11 mouse cellular contexts compared by ENCODE assay signal in the genomic region with DNA sequence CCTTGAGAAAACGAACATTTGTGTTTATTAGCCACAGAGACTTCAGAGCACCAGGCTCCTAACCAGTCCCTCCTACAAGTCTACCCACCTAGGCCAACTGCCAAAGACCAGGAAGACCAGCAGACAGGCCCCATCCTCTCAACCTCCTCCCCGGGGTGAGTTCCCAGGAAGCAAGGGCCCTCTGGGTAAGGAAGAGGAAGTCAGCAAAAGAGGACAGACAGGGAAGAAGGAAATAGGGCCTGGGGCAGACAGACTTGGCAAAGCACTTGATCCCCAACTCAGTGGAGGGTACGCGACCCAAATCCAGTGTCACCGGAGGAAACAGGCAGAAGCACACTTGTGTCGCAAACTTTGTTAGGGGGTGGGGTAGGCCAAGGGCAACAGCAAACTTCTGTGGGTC. TPM values are rescaled to one million over a fixed set of nuclear protein-coding genes. Genes with fewer than 3 reads are reported as not detected.
A peak's percentile ranks its signal among the peaks of the same experiment; 100 is the strongest.
DNase-seq lines count a peak whose midpoint lies in the region; ATAC-seq lines count a peak whose summit lies in the region.
"Had no signal": no experiment of that assay in that cellular context is flagged by ENCODE, and none has a peak within 500 bp of the region (broad histone marks: within the 10 kb centered on the region; RNA-seq: fewer than 3 reads in every experiment).

No protein-coding gene starts in this region.

- ATAC-seq in forebrain, embryonic 14.5 days: no peak
- no peak for ATAC-seq in limb, embryonic 13.5 days (ENCODE audit: low FRiP score, low read depth)
- no peak for ATAC-seq in neural tube, embryonic 14.5 days (ENCODE audit: low read depth)

- H3K4me1 ChIP-seq in forebrain, embryonic 14.5 days (ENCODE audit: control insufficient read depth, insufficient read depth, low read length): peaks cover 65% of the 10 kb centered on the region
- peaks cover 55% of the 10 kb centered on the region for H3K4me1 ChIP-seq in limb, embryonic 13.5 days
- peaks cover 50% of the 10 kb centered on the region for H3K4me1 ChIP-seq in neural tube, embryonic 14.5 days (ENCODE audit: control insufficient read depth, insufficient read depth, low read length)

- no peaks in the 10 kb centered on the region for H3K9me3 ChIP-seq in forebrain, embryonic 14.5 days (replicated peaks; ENCODE audit: control insufficient read depth, low read length)
- no peaks in the 10 kb centered on the region for H3K9me3 ChIP-seq in limb, embryonic 13.5 days
- H3K9me3 ChIP-seq in neural tube, embryonic 14.5 days (ENCODE audit: control insufficient read depth, low read length): no peaks in the 10 kb centered on the region

- 0 out of 2 replicates have a peak overlapping the region, but pooled peaks have one; percentile 9 for H3K4me3 ChIP-seq in forebrain, embryonic 14.5 days (ENCODE audit: low read depth, low read length)
- no peak overlapping the region for H3K4me3 ChIP-seq in limb, embryonic 13.5 days
- no peak overlapping the region for H3K4me3 ChIP-seq in neural tube, embryonic 14.5 days (ENCODE audit: low read depth, low read length)

- no peaks in the 10 kb centered on the region for H3K27me3 ChIP-seq in forebrain, embryonic 14.5 days (replicated peaks; ENCODE audit: control insufficient read depth, insufficient read depth, low read length)
- H3K27me3 ChIP-seq in limb, embryonic 13.5 days: peaks cover 22% of the 10 kb centered on the region
- no peaks in the 10 kb centered on the region for H3K27me3 ChIP-seq in neural tube, embryonic 14.5 days (ENCODE audit: control insufficient read depth, insufficient read depth, low read length)

- WGBS in forebrain, embryonic 14.5 days: 89% methylated on average over 6 of the region's 6 CpGs
- 92% methylated on average over 6 of the region's 6 CpGs for WGBS in limb, embryonic 13.5 days
- 93% methylated on average over 6 of the region's 6 CpGs for WGBS in neural tube, embryonic 14.5 days

- DNase-seq in kidney, adult 18-20 months: peak; percentile 27
- DNase-seq in kidney, postnatal 10 days: no peak
- no peak for DNase-seq in forebrain, embryonic 14.5 days (ENCODE audit: low spot score)
- no peak for DNase-seq in gastrocnemius, postnatal 10 days
- no peak for DNase-seq in layer of hippocampus, postnatal 36 days
- DNase-seq: kidney, adult 11 months; layer of hippocampus, adult 9-11 months; liver; thymus, postnatal 25 days had no signal

- H3K27ac ChIP-seq in forebrain, embryonic 14.5 days (ENCODE audit: low read depth, low read length): no peak overlapping the region
- no peak overlapping the region for H3K27ac ChIP-seq in limb, embryonic 13.5 days
- no peak overlapping the region for H3K27ac ChIP-seq in neural tube, embryonic 14.5 days (ENCODE audit: low read depth, low read length)

- peaks cover 17% of the 10 kb centered on the region; the same call in 1 of the 2 replicates for H3K36me3 ChIP-seq in forebrain, embryonic 14.5 days (ENCODE audit: control insufficient read depth, insufficient read depth, low read length)
- H3K36me3 ChIP-seq in limb, embryonic 13.5 days: peaks cover 20% of the 10 kb centered on the region
- H3K36me3 ChIP-seq in neural tube, embryonic 14.5 days (ENCODE audit: control insufficient read depth, insufficient read depth, low read length): no peaks in the 10 kb centered on the region

- peak overlapping the region; percentile 29; the same call in 1 of the 2 replicates for H3K9ac ChIP-seq in forebrain, embryonic 14.5 days (ENCODE audit: low read length)
- no peak overlapping the region for H3K9ac ChIP-seq in limb, embryonic 13.5 days
- peak overlapping the region; percentile 60; the same call in 1 of the 2 replicates for H3K9ac ChIP-seq in neural tube, embryonic 14.5 days (replicated peaks; ENCODE audit: low read depth, low read length)

- H3K4me2 ChIP-seq in forebrain, embryonic 14.5 days (ENCODE audit: low read length): peak overlapping the region; percentile 66
- peak overlapping the region; percentile 70; the same call in 1 of the 2 replicates for H3K4me2 ChIP-seq in limb, embryonic 13.5 days (replicated peaks)
- H3K4me2 ChIP-seq in neural tube, embryonic 14.5 days (ENCODE audit: low read depth, low read length): peak overlapping the region; percentile 74

RNA-seq across cellular contexts. Expression of gene Fam110a, which starts 10.6 kb away (rescaled TPM):
- 64.5 and 68.8 TPM in 2 replicates for polyA plus RNA-seq in forebrain, embryonic 14.5 days (2014; fragmentation: Nextera tagmentation; extraction: Ambion mirVana)
- polyA plus RNA-seq in limb, embryonic 13.5 days (2015; fragmentation: Nextera tagmentation; extraction: Ambion mirVana): 23.0 and 25.4 TPM in 2 replicates
- 36.3 and 36.6 TPM in 2 replicates for polyA plus RNA-seq in neural tube, embryonic 14.5 days (2014; fragmentation: Nextera tagmentation; extraction: Ambion mirVana)
- total RNA-seq in gastrocnemius, postnatal 10 days (2021): 1 to 10 TPM; 5.6 to 6.6 TPM
- total RNA-seq in layer of hippocampus, postnatal 36 days (2021): 1 to 10 TPM; 7.2 to 7.4 TPM

RNA-seq across cellular contexts. Expression of gene Slc52a3, which starts 26.9 kb away (rescaled TPM):
- 0.72 and 1.1 TPM in 2 replicates for polyA plus RNA-seq in forebrain, embryonic 14.5 days (2014; fragmentation: Nextera tagmentation; extraction: Ambion mirVana)
- polyA plus RNA-seq in limb, embryonic 13.5 days (2015; fragmentation: Nextera tagmentation; extraction: Ambion mirVana): 1.6 and 1.8 TPM in 2 replicates
- polyA plus RNA-seq in neural tube, embryonic 14.5 days (2014; fragmentation: Nextera tagmentation; extraction: Ambion mirVana): 0.60 and 1.2 TPM in 2 replicates
- 1 to 10 TPM; 1.1 to 1.3 TPM for total RNA-seq in gastrocnemius, postnatal 10 days (2021)
- 1 to 10 TPM; 2.8 to 3.0 TPM for total RNA-seq in layer of hippocampus, postnatal 36 days (2021)

RNA-seq across cellular contexts. Expression of gene Angpt4, which starts 58.4 kb away (rescaled TPM):
- 0.21 TPM in 1 of 2 replicates, not detected in the other for polyA plus RNA-seq in forebrain, embryonic 14.5 days (2014; fragmentation: Nextera tagmentation; extraction: Ambion mirVana)
- 0.22 and 0.43 TPM in 2 replicates for polyA plus RNA-seq in limb, embryonic 13.5 days (2015; fragmentation: Nextera tagmentation; extraction: Ambion mirVana)
- polyA plus RNA-seq in neural tube, embryonic 14.5 days (2014; fragmentation: Nextera tagmentation; extraction: Ambion mirVana): 0.11 and 0.62 TPM in 2 replicates
- total RNA-seq in gastrocnemius, postnatal 10 days (2021): under 1 TPM; 0.26 to 0.47 TPM
- total RNA-seq in layer of hippocampus, postnatal 36 days (2021): under 1 TPM; 0.15 to 0.25 TPM
